Mouse (Mus musculus): ENCODE results near the gene Kif5c.

Kif5c gene

DNA sequence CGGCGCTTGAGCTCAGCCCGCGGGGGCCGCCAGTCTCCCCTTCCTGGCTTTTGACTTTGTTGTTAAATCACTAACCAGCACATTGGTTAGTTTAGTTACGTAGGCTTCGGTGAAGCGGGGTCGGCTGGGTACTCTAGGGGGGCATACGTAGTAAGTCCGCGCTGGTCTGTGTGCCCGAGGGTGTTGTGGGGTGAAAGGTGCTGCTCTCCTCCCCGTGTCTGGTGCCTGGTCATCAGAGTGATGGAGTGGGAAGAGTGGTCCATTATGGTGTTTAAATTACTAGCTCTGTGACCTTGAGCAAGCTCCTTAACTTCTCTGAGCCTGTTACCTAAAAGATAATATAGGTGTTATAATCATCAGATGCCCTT lies 168.9 kb downstream of the Kif5c start:
- no peak for DNase-seq (ENCODE audit: low read depth, low spot score)

DNA sequence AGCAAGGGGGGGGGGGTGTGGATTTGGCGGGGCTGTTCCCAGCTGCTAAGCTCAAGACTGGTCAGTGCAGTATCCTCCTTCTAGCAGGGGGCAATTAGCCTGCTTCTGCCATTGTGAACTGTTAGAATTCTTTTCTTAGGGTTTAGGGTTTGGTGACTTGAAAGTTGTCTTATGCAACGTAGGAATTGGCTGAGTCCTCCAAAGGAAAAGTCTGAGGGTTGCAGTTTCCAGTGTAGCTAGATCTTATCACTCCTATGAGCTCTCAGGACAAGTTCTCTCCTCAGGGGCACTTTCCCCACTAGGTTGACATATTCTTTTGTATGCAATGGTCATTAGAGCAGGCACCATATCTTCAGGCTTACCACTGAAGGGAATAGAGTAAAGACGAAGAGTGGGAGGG lies 169.5 kb downstream of the Kif5c start:
- no peak for DNase-seq (ENCODE audit: low read depth, low spot score)

DNA sequence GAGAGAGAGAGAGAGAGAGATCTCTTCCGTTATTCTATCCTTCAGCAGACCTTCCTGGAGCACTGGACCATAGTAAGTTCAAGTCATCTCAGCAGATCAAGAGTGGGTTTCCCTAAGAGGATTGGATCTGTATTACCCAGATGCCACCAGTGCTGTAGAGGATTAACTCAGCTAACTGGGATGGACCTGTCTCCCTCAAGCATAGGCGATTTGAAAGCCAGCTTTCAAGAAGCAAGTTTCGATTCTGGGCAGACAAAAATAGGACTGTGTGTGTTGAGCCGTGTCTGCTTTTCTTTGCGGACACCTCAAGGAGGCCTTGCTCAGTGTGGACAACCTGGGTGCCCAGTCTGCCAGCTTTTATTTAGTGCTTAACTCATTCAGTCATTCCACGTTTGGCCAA lies 170.0 kb downstream of the Kif5c start:
- no peak for DNase-seq (ENCODE audit: low read depth, low spot score)

DNA sequence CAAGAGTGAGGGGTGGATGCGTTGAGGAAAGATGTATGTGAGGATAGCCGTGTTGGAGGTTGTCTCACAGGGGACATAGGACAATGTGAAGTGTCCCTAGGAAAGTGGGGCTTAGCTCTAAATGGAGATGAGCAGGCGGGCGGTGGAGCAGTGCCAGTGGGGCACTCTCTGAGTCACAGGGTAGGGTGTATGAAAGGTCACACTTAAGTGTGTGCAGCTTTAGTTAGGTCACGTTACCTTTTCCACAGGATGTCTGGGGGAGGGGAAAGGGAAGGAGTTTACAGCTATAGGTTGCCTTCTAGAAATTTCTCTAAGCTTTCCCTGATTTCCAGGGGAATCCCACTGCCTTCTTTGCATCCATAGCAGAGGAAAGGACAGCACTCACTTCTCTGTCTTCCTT lies 170.4 kb downstream of the Kif5c start:
- DNase-seq (ENCODE audit: low read depth, low spot score) = no peak

DNA sequence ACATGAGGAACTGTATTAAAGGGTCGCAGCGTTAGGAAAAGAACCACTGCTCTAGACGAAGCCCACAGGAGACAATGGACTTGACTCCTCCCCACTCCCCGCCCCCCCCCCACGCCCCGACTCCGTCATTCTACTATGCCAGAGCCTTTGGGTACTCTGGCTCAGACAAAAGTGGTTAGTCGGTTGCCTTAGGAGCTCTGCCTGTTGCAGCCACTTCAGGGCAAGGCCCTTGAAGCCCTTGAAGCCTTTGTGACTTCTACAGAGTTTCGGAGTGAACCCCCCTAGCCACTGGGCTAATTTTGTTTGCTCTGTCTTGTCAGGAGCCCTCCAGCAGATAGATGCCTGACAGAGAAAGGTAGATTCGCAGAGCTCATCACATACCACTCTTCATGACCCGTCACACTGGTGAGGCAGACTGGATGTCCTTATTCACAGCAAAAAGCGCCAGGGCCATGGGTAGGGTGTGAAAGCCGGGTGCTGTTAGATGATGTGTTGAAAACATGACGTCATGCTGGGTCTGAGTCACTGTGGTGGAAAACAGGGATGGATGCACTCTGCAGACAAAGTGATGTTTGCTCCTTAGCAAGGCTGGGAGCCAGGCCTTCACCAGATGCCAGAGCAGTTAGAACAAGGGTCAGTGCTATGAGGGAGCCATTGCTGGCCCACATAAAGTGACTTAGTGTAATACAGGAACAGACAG lies 178.5 kb downstream of the Kif5c start:
- no peak for DNase-seq (ENCODE audit: low read depth, low spot score)

DNA sequence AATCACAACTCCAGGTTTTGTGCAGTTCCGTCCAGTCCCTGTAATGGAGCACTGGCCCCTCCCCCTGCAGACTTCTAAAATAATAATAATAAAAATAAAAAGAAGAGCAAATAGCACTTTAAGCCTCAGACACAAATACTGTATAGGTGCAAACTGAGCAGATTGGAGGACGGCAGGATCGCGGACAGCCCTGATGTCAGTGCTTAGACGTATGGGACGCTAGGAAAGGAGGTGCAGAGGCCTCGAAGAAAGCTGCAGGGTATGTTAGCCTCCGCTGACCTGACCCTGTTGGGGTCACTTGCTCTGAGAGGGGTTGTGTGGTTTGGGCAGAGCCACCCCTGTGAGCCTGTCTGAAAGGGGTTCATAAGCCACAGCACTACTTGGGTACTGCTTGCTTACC lies 185.3 kb downstream of the Kif5c start:
- no peak for DNase-seq (ENCODE audit: low read depth, low spot score)

DNA sequence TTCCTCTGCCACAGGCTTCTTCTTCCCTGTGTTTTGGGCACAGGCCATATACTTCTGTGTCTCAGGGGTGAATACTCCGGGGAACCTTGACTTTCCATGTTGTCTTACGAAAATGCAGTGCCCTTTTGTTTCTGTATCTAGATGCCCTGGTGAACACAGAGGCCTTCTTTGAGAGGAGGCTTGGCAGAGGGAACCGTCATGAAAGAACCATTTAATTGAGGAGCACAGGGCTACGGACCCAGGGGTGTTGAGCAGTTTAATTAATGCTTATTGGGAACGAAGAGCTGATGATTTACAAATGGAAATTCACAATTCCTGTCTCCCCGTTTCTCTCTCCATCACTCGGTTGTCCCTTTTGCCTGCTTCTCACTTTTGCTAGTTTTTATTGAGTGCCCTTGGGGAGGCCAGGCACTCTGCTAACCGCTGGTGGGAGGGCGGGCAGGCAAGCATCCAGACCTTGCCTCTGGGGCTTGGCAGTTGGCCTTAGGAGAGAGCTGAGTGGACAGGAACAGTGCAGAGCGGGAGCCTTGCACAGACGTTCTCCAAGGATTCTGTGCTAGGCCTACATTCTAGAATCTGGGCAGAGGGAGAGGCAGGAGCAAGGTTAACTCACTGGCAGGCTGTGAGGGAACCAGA lies 186.8 kb downstream of the Kif5c start:
- no peak for DNase-seq (ENCODE audit: low read depth, low spot score)

DNA sequence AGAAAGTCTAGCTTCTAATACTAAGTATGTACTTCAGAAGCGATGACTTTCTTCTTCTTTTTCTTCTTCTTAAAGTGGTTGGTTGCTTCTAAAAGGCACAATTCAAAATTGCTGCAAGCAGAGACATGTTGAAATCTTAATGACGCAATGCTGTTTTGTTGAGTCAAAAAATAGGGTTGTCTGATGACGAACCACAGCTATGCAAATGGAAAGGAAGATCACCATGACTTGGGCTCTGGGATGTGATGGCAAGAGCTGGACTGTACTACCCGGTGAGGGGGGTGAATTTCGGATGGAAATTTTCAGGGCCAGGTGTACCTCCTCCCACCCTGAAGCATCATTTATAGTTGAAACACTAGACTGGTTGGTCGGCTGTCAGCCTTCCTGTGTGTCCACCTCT lies 190.4 kb downstream of the Kif5c start:
- no peak for DNase-seq (ENCODE audit: low read depth, low spot score)

DNA sequence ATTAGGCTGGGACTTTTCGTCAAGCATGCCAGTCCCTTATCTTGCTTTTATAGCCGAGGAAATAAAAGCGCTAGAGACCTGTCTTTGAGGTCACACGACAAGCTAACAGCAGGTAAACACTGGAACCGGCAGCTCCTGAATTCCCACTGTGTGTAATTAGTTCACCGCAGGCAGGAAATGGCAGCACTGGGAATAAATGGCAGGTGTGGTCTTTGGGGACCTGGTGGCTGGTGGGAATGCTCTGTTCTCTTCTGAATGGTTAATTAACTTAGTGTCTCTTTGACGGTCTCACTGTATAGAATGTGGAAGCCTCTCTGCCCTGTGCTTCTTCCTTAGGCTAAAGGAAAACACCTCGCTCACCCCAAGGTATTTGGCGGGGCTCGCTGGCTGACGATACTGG lies 192.3 kb downstream of the Kif5c start:
- DNase-seq (ENCODE audit: low read depth, low spot score) = no peak

DNA sequence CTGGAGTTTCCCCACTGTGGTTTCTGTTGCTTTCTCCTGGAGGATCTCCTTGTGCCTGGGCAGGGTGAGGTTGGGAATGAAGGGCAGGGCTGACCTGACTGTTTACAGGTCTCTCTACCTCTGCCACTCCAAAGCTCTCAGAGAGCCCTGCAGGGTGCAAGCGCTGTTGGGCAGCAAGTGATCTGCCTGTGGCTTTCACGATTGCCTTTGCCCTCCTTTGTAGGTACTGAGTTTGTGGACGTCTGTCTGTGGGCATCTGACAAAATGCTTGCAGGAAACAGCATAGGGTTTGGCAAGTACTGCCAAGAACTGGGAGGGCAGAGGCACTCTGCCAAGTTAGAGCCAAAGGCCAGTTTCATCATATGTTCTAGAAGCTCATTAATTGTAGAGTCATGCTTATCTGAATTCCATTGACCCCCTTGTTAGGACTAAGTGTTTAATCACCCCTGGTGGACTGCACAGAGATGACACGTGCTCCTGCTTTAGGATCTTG lies 192.8 kb downstream of the Kif5c start:
- DNase-seq (ENCODE audit: low read depth, low spot score) = no peak

DNA sequence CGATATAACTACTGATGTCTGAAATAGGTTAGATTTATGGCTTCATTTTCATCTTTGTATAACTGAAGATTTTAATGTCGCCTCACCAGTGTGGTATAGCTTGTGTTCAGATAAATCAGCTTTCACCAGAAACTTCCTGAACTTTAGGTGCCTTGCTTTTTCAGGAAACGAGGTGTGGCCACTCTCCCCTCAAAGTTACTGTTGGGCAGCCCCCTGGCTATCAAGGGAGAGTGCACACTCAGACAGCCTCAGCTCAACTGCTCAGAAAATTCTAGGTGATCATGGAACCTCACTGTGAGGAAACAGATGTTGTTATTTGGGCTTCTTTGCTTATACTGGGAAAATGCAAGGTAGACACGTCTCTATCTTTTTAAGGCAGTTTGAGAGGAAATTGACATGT lies 194.1 kb downstream of the Kif5c start:
- DNase-seq (ENCODE audit: low read depth, low spot score) = no peak

DNA sequence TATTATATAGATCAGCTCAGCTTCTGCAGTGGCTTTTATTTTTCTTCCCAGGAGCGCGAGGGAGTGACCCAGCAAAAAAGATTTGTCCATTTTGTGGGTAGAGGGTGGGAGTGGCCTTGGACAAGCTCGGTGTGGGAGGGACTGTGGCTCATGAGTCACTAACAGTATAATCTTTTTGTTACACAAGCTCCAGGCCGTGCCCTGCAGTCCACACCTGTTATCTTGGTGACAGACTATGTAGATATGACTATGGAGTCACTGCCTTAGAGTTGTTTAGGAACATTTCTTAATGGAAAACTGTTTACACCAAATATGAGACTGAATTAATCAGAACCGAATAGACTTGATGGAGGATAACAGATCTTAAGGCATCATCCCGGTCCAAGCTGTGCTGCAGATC lies 194.9 kb downstream of the Kif5c start:
- DNase-seq (ENCODE audit: low read depth, low spot score) = no peak

DNA sequence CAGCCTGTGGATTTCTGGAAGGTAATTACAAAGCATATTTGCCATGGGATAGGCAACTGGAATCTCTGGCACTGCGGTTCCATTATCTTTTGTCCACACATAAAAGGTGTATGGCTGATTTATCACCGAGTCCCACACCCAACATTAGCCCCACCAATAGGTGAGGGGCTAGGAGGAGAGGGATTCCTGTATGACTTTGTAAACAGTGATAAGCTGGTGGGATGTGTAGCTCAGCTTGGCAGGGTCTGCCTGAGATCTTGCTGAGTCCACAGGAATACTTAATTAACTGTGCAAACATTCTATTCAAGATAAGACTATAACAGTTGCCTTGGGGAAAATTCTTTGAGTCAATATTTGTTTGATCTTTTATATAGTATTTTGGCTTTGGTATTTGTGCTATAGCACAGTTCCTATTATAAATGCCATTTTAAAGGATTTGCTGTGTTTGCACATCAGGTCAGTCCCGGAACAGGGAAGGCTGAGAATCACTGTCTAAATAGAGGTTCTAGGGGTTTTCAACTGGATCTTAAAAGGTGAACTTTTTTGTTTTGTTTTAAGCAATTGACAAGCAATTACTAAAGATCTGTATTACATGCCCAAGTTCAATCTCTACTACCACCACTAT lies 196.7 kb downstream of the Kif5c start:
- DNase-seq (ENCODE audit: low read depth, low spot score) = no peak

DNA sequence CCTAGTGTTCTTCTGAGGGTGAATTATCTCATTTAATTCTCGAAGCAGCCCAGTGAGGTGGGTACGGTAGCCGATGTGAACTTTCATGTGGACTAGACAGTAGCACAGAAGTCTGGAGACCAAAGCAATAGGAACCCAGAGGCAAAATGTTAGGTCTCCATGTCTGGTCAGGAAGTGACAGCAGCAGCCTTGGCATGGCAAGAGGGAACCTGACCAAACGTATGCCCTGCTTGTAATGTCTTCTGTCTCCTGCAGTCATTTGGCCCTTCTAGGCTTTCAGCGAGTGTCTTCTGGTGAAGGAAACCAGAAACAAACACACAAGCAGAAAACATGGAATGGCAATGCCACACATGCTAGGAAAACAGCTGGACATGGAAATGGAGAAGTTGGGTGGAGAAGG lies 197.5 kb downstream of the Kif5c start:
- no peak for DNase-seq (ENCODE audit: low read depth, low spot score)

DNA sequence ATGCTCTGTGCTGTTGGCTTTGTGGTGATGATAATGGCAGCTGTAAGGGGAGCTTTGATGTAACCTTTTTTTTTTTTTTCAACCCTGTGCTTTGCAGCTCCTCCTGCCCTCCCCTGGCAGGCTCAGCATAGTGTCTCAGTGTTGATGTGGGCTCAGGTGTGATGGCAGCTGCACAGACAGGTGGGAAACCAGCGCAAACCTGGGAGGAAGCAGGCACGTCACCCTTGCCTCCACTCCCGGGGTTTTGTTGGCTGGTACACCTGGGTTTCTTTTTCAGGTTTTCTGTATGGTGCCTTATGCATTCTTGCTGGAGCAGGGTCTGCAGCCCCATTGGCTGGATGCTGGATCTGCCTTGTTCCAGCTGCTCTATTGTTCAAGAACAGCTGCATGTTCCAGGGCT lies 198.1 kb downstream of the Kif5c start:
- no peak for DNase-seq (ENCODE audit: low read depth, low spot score)

DNA sequence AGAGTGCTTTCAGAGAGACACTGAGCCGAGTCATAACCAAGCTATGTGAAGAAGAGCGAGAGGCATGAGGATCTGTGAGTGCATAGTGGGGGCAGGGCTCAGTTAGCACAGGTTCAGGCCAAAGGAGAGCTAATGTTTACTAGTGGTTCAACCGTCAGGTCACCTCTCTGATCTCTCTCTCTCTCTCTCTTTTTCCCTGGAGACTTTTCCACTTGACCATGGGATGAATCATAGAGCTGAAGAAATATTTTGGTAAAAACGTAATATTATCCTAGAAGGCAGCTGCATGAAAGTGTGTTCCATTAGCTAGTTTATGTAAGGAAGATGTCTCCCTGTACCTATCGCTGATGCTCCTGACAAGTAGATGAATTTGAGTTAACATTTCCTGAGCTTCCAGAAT lies 199.0 kb downstream of the Kif5c start:
- no peak for DNase-seq (ENCODE audit: low read depth, low spot score)

DNA sequence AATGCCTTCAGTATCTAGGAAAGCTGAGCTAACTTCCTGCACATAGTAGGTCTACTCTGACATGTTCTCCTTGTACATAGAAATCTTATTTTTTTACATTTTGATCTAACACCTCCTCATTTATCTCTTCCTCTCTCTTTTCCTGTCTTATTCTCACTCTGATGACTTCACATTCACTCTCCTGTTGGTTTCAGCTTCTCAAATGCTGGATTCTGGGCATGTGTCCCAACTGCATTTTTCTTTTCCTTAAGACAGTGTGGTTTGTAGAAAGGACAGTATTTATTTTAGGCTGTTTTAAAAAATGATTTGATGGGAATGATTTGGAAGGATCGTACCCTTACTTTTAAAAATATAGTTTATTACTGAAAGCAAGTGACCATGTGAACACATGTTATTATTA lies 203.2 kb downstream of the Kif5c start:
- no peak for DNase-seq (ENCODE audit: low read depth, low spot score)
